Comparison of ENCODE assay signal across 7 mouse cellular contexts in the genomic region with DNA sequence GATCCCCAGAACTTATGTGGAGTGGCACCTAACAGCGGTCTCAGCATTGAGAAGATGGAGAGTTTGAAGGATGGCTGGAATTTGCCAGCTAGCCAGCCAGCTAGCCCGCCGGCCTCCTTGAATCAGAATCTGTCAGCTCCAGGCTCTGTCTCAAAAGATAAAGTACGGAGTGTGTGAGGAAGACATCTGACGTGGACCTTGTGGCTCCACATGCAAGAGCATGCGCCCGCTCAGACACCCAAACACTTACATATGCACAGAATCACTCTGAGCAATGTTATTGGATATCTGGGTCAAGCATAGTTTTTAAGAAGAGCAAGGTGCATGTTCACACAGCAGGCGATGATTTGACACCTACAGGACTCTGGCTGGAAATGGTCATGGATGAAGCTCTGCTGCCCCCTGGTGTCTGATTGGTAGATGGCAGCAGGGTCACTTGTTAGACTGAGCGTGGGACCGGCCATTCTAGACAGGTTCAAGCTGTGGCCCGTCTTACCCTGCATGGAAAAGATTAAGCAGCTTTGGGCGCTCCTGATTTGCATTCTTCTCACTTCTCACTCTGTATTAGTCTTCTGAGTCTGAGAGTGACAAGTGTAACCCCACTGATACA. TPM values are rescaled to one million over a fixed set of nuclear protein-coding genes. Genes with fewer than 3 reads are reported as not detected.
DNase-seq lines count a peak whose midpoint lies in the region; ATAC-seq lines count a peak whose summit lies in the region.

No protein-coding gene starts in this region.

- intact Hi-C loops in gastrocnemius, postnatal 14 days (cut with DNase I; ENCODE audit: low total_unique reads): loop anchor here (2.0 kb wide), 1 partner anchor 88 kb away; no protein-coding TSS in a partner anchor
- intact Hi-C loops in left cerebral cortex, postnatal 14 days (cut with DNase I): loop anchor here (1.0 to 5.0 kb wide), 3 partner anchors 43 to 166 kb away; no protein-coding TSS in a partner anchor

- no peak overlapping the region for H3K4me3 ChIP-seq in intestine, embryonic 16.5 days (ENCODE audit: low read length)
- H3K4me3 ChIP-seq in midbrain, embryonic 14.5 days (replicated peaks; ENCODE audit: low read depth, low read length): no peak overlapping the region

- peak; percentile 90 for ATAC-seq in common myeloid progenitor, adult 5-6 weeks (replicated peaks; ENCODE audit: low read depth, poor library complexity, severe bottlenecking)
- 0 out of 2 replicates have a peak, but pooled peaks have one; percentile 50 for ATAC-seq in intestine, embryonic 16.5 days
- peak; percentile 62; the same call in 1 of the 2 replicates for ATAC-seq in midbrain, embryonic 14.5 days (ENCODE audit: low FRiP score, low TSS enrichment)

- no peaks in the 10 kb centered on the region for H3K4me1 ChIP-seq in intestine, embryonic 16.5 days (ENCODE audit: control insufficient read depth, insufficient read depth, low read length)
- H3K4me1 ChIP-seq in midbrain, embryonic 14.5 days (ENCODE audit: control insufficient read depth, insufficient read depth, low read length): no peaks in the 10 kb centered on the region

- DNase-seq in adipocyte (ENCODE audit: low spot score): peak; percentile 44
- DNase-seq in gastrocnemius, postnatal 14 days: peak; percentile 82
- peak; percentile 89 to 91 for DNase-seq in left cerebral cortex, postnatal 14 days (ENCODE audit: low spot score in 2 of 2)
- peak; percentile 92 for DNase-seq in midbrain, embryonic 14.5 days
- DNase-seq in spleen, adult 18-20 months: peak; percentile 76 to 89

- H3K9me3 ChIP-seq in intestine, embryonic 16.5 days (ENCODE audit: control insufficient read depth, low read length): no peaks in the 10 kb centered on the region
- H3K9me3 ChIP-seq in midbrain, embryonic 14.5 days (ENCODE audit: control insufficient read depth, low read length): no peaks in the 10 kb centered on the region

- no peak overlapping the region for H3K27ac ChIP-seq in intestine, embryonic 16.5 days (ENCODE audit: low read length)
- no peak overlapping the region for H3K27ac ChIP-seq in midbrain, embryonic 14.5 days (replicated peaks; ENCODE audit: low read depth, low read length)

- H3K4me2 ChIP-seq in intestine, embryonic 16.5 days (ENCODE audit: low read depth, low read length): no peak overlapping the region
- H3K4me2 ChIP-seq in midbrain, embryonic 14.5 days (ENCODE audit: low read length): no peak overlapping the region

- no peaks in the 10 kb centered on the region for H3K27me3 ChIP-seq in intestine, embryonic 16.5 days (replicated peaks; ENCODE audit: control insufficient read depth, insufficient read depth, low read length)
- no peaks in the 10 kb centered on the region for H3K27me3 ChIP-seq in midbrain, embryonic 14.5 days (ENCODE audit: control insufficient read depth, insufficient read depth, low read length)

- H3K9ac ChIP-seq in intestine, embryonic 16.5 days (ENCODE audit: low read depth, low read length): no peak overlapping the region
- no peak overlapping the region for H3K9ac ChIP-seq in midbrain, embryonic 14.5 days (replicated peaks; ENCODE audit: low read length)

- no peaks in the 10 kb centered on the region for H3K36me3 ChIP-seq in intestine, embryonic 16.5 days (ENCODE audit: control insufficient read depth, insufficient read depth, low read length)
- H3K36me3 ChIP-seq in midbrain, embryonic 14.5 days (ENCODE audit: control insufficient read depth, insufficient read depth, low read length): peaks cover 31% of the 10 kb centered on the region

- whole genome bisulfite sequencing in intestine, embryonic 16.5 days: 40% methylated on average over 12 of the region's 12 CpGs
- WGBS in midbrain, embryonic 14.5 days: 43% methylated on average over 12 of the region's 12 CpGs

RNA-seq across cellular contexts. Expression of a gene that starts 11.0 kb away (rescaled TPM):
- 1.4 TPM in 1 of 2 replicates, not detected in the other for total RNA-seq in common myeloid progenitor, adult 5-6 weeks (2017)
- total RNA-seq in gastrocnemius, postnatal 14 days (2021): 1 to 10 TPM; 1.4 to 1.5 TPM
- 2.2 and 3.1 TPM in 2 replicates for polyA plus RNA-seq in intestine, embryonic 16.5 days (2015; fragmentation: Nextera tagmentation; extraction: Ambion mirVana)
- total RNA-seq in left cerebral cortex, postnatal 14 days (2021): 1 to 10 TPM; 6.6 to 7.5 TPM
- polyA plus RNA-seq in midbrain, embryonic 14.5 days (2014; fragmentation: Nextera tagmentation; extraction: Ambion mirVana): 8.0 and 14.1 TPM in 2 replicates

RNA-seq across cellular contexts. Expression of a gene that starts 18.5 kb away (rescaled TPM):
- total RNA-seq in common myeloid progenitor, adult 5-6 weeks (2017): not detected in 2 replicates
- 10 to 100 TPM; 36.6 to 44.5 TPM for total RNA-seq in gastrocnemius, postnatal 14 days (2021)
- polyA plus RNA-seq in intestine, embryonic 16.5 days (2015; fragmentation: Nextera tagmentation; extraction: Ambion mirVana): 65.8 and 66.7 TPM in 2 replicates
- 100 to 1,000 TPM; 158 to 184 TPM for total RNA-seq in left cerebral cortex, postnatal 14 days (2021)
- 348 and 508 TPM in 2 replicates for polyA plus RNA-seq in midbrain, embryonic 14.5 days (2014; fragmentation: Nextera tagmentation; extraction: Ambion mirVana)

RNA-seq across cellular contexts. Expression of a gene that starts 37.9 kb away (rescaled TPM):
- not detected in 2 replicates for total RNA-seq in common myeloid progenitor, adult 5-6 weeks (2017)
- total RNA-seq in gastrocnemius, postnatal 14 days (2021): under 1 TPM in 1 of 2 experiments, not detected in 1; 0.21 TPM
- polyA plus RNA-seq in intestine, embryonic 16.5 days (2015; fragmentation: Nextera tagmentation; extraction: Ambion mirVana): 0.29 and 0.33 TPM in 2 replicates
- 10 to 100 TPM; 41.4 to 44.3 TPM for total RNA-seq in left cerebral cortex, postnatal 14 days (2021)
- 12.4 and 14.8 TPM in 2 replicates for polyA plus RNA-seq in midbrain, embryonic 14.5 days (2014; fragmentation: Nextera tagmentation; extraction: Ambion mirVana)

Comparison
In these comparisons a context has a peak if more than half of its experiments do, and no peak if none do; other contexts are left out.
1. RNA of a gene that starts 18.5 kb away (total RNA-seq): 158 to 184 TPM in left cerebral cortex, postnatal 14 days and 36.6 to 44.5 TPM in gastrocnemius, postnatal 14 days; not detected in common myeloid progenitor, adult 5-6 weeks; every median in the first group is over 10 times any median in the second.
2. RNA of a gene that starts 37.9 kb away (total RNA-seq): 41.4 to 44.3 TPM in left cerebral cortex, postnatal 14 days; 0.21 TPM in gastrocnemius, postnatal 14 days and not detected in common myeloid progenitor, adult 5-6 weeks; every median in the first group is over 10 times any median in the second.
3. Peak in every context shown above with its lines, with median percentiles within 50 percentile points of each other: DNase-seq and ATAC-seq.